Mouse (Mus musculus): ENCODE results near the gene Dstyk. TPM values are rescaled to one million over a fixed set of nuclear protein-coding genes. Genes with fewer than 3 reads are reported as not detected.
"Not testable (repeated sequence)": the region's sequence is repeated elsewhere in the genome, so short reads cannot be mapped to it uniquely, and the experiment has no call there.

Gene Dstyk
- total and polyA plus RNA-seq, 3 experiments = 8.9 to 16.0 (median 14.6) TPM

DNA sequence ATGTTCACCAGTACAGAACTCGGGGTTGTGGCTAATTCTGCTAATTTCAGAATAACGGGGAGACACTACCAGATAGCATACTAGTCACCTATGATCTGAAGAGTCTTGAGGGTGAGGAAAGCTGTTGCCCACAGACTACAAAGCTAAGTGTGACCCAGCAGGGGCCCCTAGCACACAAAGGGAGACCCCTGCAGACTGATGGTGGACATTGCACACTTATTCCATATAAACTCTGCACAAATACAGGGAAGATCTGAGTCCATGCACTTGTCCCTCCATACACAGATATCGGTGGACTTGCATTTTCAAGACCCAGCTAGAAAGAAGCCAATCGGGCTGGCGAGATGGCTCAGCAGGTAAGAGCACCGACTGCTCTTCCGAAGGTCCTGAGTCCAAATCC lies 52.2 kb downstream of the Dstyk start:
- H3K36me3 ChIP-seq (ENCODE audit: control insufficient read depth, insufficient read depth, low read length) = no peaks in the 10 kb centered on the region
- H3K4me3 ChIP-seq = no peak overlapping the region
- no peak overlapping the region for H3K9ac ChIP-seq (ENCODE audit: low read depth, low read length)
- H3K79me2 ChIP-seq (replicated peaks; ENCODE audit: control insufficient read depth, insufficient read depth, low read length) = no peaks in the 10 kb centered on the region
- DNase-seq = no peak
- no peaks in the 10 kb centered on the region; the same call in 1 of the 2 replicates for H3K4me1 ChIP-seq (ENCODE audit: control insufficient read depth, insufficient read depth, low read length)
- 94% methylated on average over 7 of the region's 7 CpGs for WGBS
- no peak overlapping the region for H3K27ac ChIP-seq
- intact Hi-C loops (cut with DNase I) = no loop called here
- H3K27me3 ChIP-seq (ENCODE audit: control insufficient read depth, insufficient read depth, low read length) = no peaks in the 10 kb centered on the region
- TF ChIP-seq CTCF (IDR thresholded peaks at IDR 0.05) = peak; percentile 35
- no peak for TF ChIP-seq POLR2A (IDR thresholded peaks at IDR 0.05; ENCODE audit: insufficient read depth, low read depth, low read length)

DNA sequence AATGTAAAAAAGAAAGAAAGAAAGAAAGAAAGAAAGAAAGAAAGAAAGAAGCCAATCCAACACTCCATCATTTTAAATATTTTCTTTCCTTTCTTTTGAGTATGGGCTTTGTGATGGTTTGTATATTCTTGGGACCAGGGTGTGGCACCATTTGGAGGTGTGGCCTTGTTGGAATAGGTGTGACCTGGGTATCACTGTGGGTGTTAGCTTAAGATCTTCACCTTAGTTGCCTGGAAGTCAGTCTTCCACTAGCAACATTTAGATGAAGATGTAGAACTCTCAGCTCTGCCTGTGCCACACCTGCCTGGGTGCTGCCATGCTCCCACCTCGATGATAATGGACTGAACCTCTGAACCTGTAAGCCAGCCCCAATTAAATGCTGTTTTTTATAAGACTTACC lies 52.7 kb downstream of the Dstyk start:
- H3K27me3 ChIP-seq (ENCODE audit: control insufficient read depth, insufficient read depth, low read length); intact Hi-C loops (cut with DNase I); DNase-seq; H3K79me2 ChIP-seq (replicated peaks; ENCODE audit: control insufficient read depth, insufficient read depth, low read length); H3K27ac ChIP-seq; H3K9ac ChIP-seq (ENCODE audit: low read depth, low read length); H3K4me3 ChIP-seq; H3K4me1 ChIP-seq (ENCODE audit: control insufficient read depth, insufficient read depth, low read length); H3K36me3 ChIP-seq (ENCODE audit: control insufficient read depth, insufficient read depth, low read length): not testable (repeated sequence)
- 88% methylated on average over 1 of the region's 1 CpGs for WGBS

DNA sequence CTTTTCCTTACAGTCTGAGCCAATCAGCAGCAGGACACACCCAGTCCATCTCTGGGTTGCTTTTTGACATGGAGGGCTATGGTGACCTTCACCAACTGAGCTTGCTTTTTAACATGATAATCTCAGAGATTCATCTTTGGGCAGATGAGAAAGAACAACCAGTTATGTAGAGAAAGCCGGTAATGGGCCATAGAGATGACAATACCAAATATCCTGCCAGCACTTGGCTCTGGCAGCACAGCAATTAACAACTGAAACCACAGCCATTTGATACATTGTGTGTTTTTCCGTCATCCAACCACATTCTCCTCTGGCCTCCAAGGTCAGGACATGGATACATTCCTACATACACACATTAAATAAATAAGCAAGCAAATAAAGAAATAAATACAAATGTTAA lies 53.7 kb downstream of the Dstyk start:
- no peaks in the 10 kb centered on the region for H3K36me3 ChIP-seq (ENCODE audit: control insufficient read depth, insufficient read depth, low read length)
- WGBS = 66% methylated on average over 2 of the region's 2 CpGs
- no peaks in the 10 kb centered on the region for H3K79me2 ChIP-seq (replicated peaks; ENCODE audit: control insufficient read depth, insufficient read depth, low read length)
- TF ChIP-seq EP300 (IDR thresholded peaks at IDR 0.05; ENCODE audit: insufficient read depth, low read depth, low read length) = no peak
- no peak for TF ChIP-seq POLR2A (IDR thresholded peaks at IDR 0.05; ENCODE audit: insufficient read depth, low read depth, low read length)
- no peak for TF ChIP-seq CTCF (IDR thresholded peaks at IDR 0.05)
- H3K4me3 ChIP-seq = no peak overlapping the region
- H3K27ac ChIP-seq = no peak overlapping the region
- H3K4me1 ChIP-seq (ENCODE audit: control insufficient read depth, insufficient read depth, low read length) = no peaks in the 10 kb centered on the region; the same call in 1 of the 2 replicates
- no peak overlapping the region for H3K9ac ChIP-seq (ENCODE audit: low read depth, low read length)
- intact Hi-C loops (cut with DNase I) = no loop called here
- DNase-seq = no peak
- H3K27me3 ChIP-seq (ENCODE audit: control insufficient read depth, insufficient read depth, low read length) = no peaks in the 10 kb centered on the region

GRCm38 (mm10) chr1:132471499-132471898 lies 54.1 kb downstream of the Dstyk start:
- no peak for DNase-seq
- H3K36me3 ChIP-seq (ENCODE audit: control insufficient read depth, insufficient read depth, low read length) = no peaks in the 10 kb centered on the region; the same call in 1 of the 2 replicates
- whole genome bisulfite sequencing = 79% methylated on average over 5 of the region's 5 CpGs
- peaks cover 1% of the 10 kb centered on the region for H3K4me1 ChIP-seq (ENCODE audit: control insufficient read depth, insufficient read depth, low read length)
- TF ChIP-seq CTCF (IDR thresholded peaks at IDR 0.05) = no peak
- TF ChIP-seq POLR2A (IDR thresholded peaks at IDR 0.05; ENCODE audit: insufficient read depth, low read depth, low read length) = no peak
- TF ChIP-seq EP300 (IDR thresholded peaks at IDR 0.05; ENCODE audit: insufficient read depth, low read depth, low read length) = no peak
- no peaks in the 10 kb centered on the region for H3K79me2 ChIP-seq (replicated peaks; ENCODE audit: control insufficient read depth, insufficient read depth, low read length)
- no peak overlapping the region for H3K4me3 ChIP-seq
- H3K27ac ChIP-seq = no peak overlapping the region
- no peaks in the 10 kb centered on the region for H3K27me3 ChIP-seq (ENCODE audit: control insufficient read depth, insufficient read depth, low read length)
- intact Hi-C loops (cut with DNase I) = no loop called here
- H3K9ac ChIP-seq (ENCODE audit: low read depth, low read length) = no peak overlapping the region

DNA sequence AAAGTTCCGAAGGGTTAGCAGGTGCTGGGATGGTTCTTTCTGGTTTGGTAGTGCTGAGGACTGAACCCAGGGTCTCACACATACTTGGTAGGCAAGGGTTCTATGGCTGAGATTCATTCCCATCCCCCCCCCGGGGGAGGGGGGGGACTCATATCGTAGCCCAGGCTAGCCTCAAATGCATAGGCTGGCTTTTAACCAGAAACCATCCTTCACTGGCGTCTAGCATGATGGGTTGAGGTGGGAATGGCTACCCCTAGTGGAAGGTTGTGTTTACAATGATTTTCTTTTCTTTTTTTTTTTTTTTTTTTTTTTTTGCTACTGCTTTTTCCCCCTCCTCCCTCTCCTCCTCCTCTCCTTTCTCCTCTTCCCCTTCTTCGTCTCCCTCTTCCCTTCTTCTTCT lies 55.2 kb downstream of the Dstyk start:
- Histone ChIP-seq H3K79me2 (replicated peaks; ENCODE audit: control insufficient read depth, insufficient read depth, low read length) (no peaks in the 10 kb centered on the region), H3K27ac (no peak overlapping the region), H3K4me3 (no peak overlapping the region), H3K4me1 (ENCODE audit: control insufficient read depth, insufficient read depth, low read length) (peaks cover 1% of the 10 kb centered on the region), H3K9ac (ENCODE audit: low read depth, low read length) (no peak overlapping the region), H3K27me3 (ENCODE audit: control insufficient read depth, insufficient read depth, low read length) (no peaks in the 10 kb centered on the region), H3K36me3 (ENCODE audit: control insufficient read depth, insufficient read depth, low read length) (no peaks in the 10 kb centered on the region; the same call in 1 of the 2 replicates)
- DNase-seq = no peak
- TF ChIP-seq CTCF (IDR thresholded peaks at IDR 0.05) (peak; percentile 42), EP300 (IDR thresholded peaks at IDR 0.05; ENCODE audit: insufficient read depth, low read depth, low read length) (no peak)
- intact Hi-C loops (cut with DNase I) = no loop called here
- 46% methylated on average over 5 of the region's 5 CpGs for WGBS

- no peak for DNase-seq
- intact Hi-C loops (cut with DNase I) = no loop called here
- Histone ChIP-seq H3K9ac (ENCODE audit: low read depth, low read length) (no peak overlapping the region), H3K4me3 (no peak overlapping the region), H3K27ac (no peak overlapping the region), H3K79me2 (replicated peaks; ENCODE audit: control insufficient read depth, insufficient read depth, low read length) (0 out of 2 replicates have a peak, but pooled peaks cover 2% of the 10 kb centered on the region), H3K4me1 (ENCODE audit: control insufficient read depth, insufficient read depth, low read length) (peaks cover 4% of the 10 kb centered on the region), H3K36me3 (ENCODE audit: control insufficient read depth, insufficient read depth, low read length) (no peaks in the 10 kb centered on the region; the same call in none of the 2 replicates), H3K27me3 (ENCODE audit: control insufficient read depth, insufficient read depth, low read length) (no peaks in the 10 kb centered on the region)
- TF ChIP-seq POLR2A (IDR thresholded peaks at IDR 0.05; ENCODE audit: insufficient read depth, low read depth, low read length) (no peak), EP300 (IDR thresholded peaks at IDR 0.05; ENCODE audit: insufficient read depth, low read depth, low read length) (no peak), CTCF (IDR thresholded peaks at IDR 0.05) (no peak)
- WGBS = 50% methylated on average over 1 of the region's 1 CpGs
These were observed 57.1 kb downstream of the Dstyk start for GRCm38 (mm10) chr1:132474496-132474895.

Data from heart, adult 2 months (tissue).